ENCODE assay signal across 8 mouse cellular contexts in genomic region chr10:80679556-80680259, GRCm38 (mm10). TPM values are rescaled to one million over a fixed set of nuclear protein-coding genes. Genes with fewer than 3 reads are reported as not detected.
A peak's percentile ranks its signal among the peaks of the same experiment; 100 is the strongest.
DNase-seq lines count a peak whose midpoint lies in the region; ATAC-seq and TF ChIP-seq lines count a peak whose summit lies in the region.

No protein-coding gene starts in this region.

- H3ac ChIP-seq in myocyte (ENCODE audit: control insufficient read depth, insufficient read length) = no peak overlapping the region

- H3K9ac ChIP-seq in midbrain, postnatal 0 days (replicated peaks; ENCODE audit: low read length, poor library complexity, severe bottlenecking) = no peak overlapping the region
- H3K9ac ChIP-seq in hindbrain, embryonic 14.5 days = no peak overlapping the region

- peaks cover 29% of the 10 kb centered on the region for H3K4me1 ChIP-seq in cerebellum, adult 2 months (ENCODE audit: control insufficient read depth, insufficient read depth, low read length)
- H3K4me1 ChIP-seq in midbrain, embryonic 10.5 days = peaks cover 47% of the 10 kb centered on the region
- H3K4me1 ChIP-seq in midbrain, postnatal 0 days (ENCODE audit: insufficient read depth, low read length) = peaks cover 11% of the 10 kb centered on the region
- peaks cover 30% of the 10 kb centered on the region for H3K4me1 ChIP-seq in hindbrain, embryonic 14.5 days (replicated peaks; ENCODE audit: control insufficient read depth, insufficient read depth, low read length)

- H3K4me3 ChIP-seq in cerebellum, adult 2 months (replicated peaks; ENCODE audit: insufficient read depth, low read depth, low read length) = no peak overlapping the region
- no peak overlapping the region for H3K4me3 ChIP-seq in midbrain, embryonic 10.5 days
- no peak overlapping the region for H3K4me3 ChIP-seq in midbrain, postnatal 0 days (ENCODE audit: low read depth, low read length)
- no peak overlapping the region for H3K4me3 ChIP-seq in hindbrain, embryonic 14.5 days (replicated peaks; ENCODE audit: low read length)
- no peak overlapping the region for H3K4me3 ChIP-seq in myocyte

- TF ChIP-seq POLR2A in cerebellum, adult 2 months (IDR thresholded peaks at IDR 0.05; ENCODE audit: borderline replicate concordance, insufficient read depth, low read length) = no peak
- no peak for TF ChIP-seq POLR2A in myocyte (IDR thresholded peaks at IDR 0.05; ENCODE audit: insufficient read length, low read depth)

- DNase-seq in cerebellum, adult 2 months = no peak
- DNase-seq in cerebellum, postnatal 4 days (ENCODE audit: low spot score in 2 of 2) = no peak
- no peak for DNase-seq in midbrain, embryonic 10.5 days (ENCODE audit: low spot score)
- DNase-seq in midbrain, postnatal 0 days (ENCODE audit: low spot score) = no peak
- DNase-seq in hindbrain, embryonic 14.5 days (ENCODE audit: low spot score) = no peak
- no peak for DNase-seq in urinary bladder, postnatal 25 days (ENCODE audit: low spot score)
- no peak for DNase-seq in right cerebral cortex, adult 2 months (ENCODE audit: low spot score in 2 of 2)

- H3K27me3 ChIP-seq in cerebellum, adult 2 months (ENCODE audit: control insufficient read depth, insufficient read depth, low read length) = no peaks in the 10 kb centered on the region
- H3K27me3 ChIP-seq in midbrain, embryonic 10.5 days (ENCODE audit: low read depth, poor library complexity, severe bottlenecking) = no peaks in the 10 kb centered on the region
- no peaks in the 10 kb centered on the region for H3K27me3 ChIP-seq in midbrain, postnatal 0 days (ENCODE audit: insufficient read depth, low read length)
- no peaks in the 10 kb centered on the region for H3K27me3 ChIP-seq in hindbrain, embryonic 14.5 days (ENCODE audit: control insufficient read depth, insufficient read depth, low read length)
- H3K27me3 ChIP-seq in myocyte (ENCODE audit: control insufficient read depth, insufficient read depth, insufficient read length) = no peaks in the 10 kb centered on the region

- H3K4me2 ChIP-seq in midbrain, postnatal 0 days (ENCODE audit: low read depth, low read length, poor library complexity, severe bottlenecking) = no peak overlapping the region
- H3K4me2 ChIP-seq in hindbrain, embryonic 14.5 days (replicated peaks) = no peak overlapping the region
- H3K4me2 ChIP-seq in myocyte (ENCODE audit: low read depth) = peak overlapping the region; percentile 7

- 38% methylated on average over 9 of the region's 9 CpGs for WGBS in cerebellum, adult 2 months
- 65% methylated on average over 9 of the region's 9 CpGs for WGBS in midbrain, embryonic 10.5 days
- 58% methylated on average over 9 of the region's 9 CpGs for WGBS in midbrain, postnatal 0 days
- WGBS in hindbrain, embryonic 14.5 days = 70% methylated on average over 9 of the region's 9 CpGs

- no peaks in the 10 kb centered on the region for H3K9me3 ChIP-seq in midbrain, embryonic 10.5 days (replicated peaks)
- H3K9me3 ChIP-seq in midbrain, postnatal 0 days (ENCODE audit: low read length) = no peaks in the 10 kb centered on the region
- H3K9me3 ChIP-seq in hindbrain, embryonic 14.5 days (ENCODE audit: control insufficient read depth, low read length) = no peaks in the 10 kb centered on the region

- peak overlapping the region; percentile 35; the same call in 1 of the 2 replicates for H3K27ac ChIP-seq in cerebellum, adult 2 months (ENCODE audit: insufficient read depth, low read length)
- peak overlapping the region; percentile 97; the same call in 1 of the 2 replicates for H3K27ac ChIP-seq in midbrain, embryonic 10.5 days (replicated peaks)
- H3K27ac ChIP-seq in midbrain, postnatal 0 days (ENCODE audit: low read depth, low read length) = no peak overlapping the region
- peak overlapping the region; percentile 95; the same call in 1 of the 2 replicates for H3K27ac ChIP-seq in hindbrain, embryonic 14.5 days

- no peak for TF ChIP-seq CTCF in cerebellum, adult 2 months (IDR thresholded peaks at IDR 0.05; ENCODE audit: borderline replicate concordance, insufficient read depth, low read depth, low read length)
- TF ChIP-seq CTCF in midbrain, postnatal 0 days (IDR thresholded peaks at IDR 0.05) = no peak

- H3K79me2 ChIP-seq in myocyte (ENCODE audit: control insufficient read depth, insufficient read depth) = peaks cover 10% of the 10 kb centered on the region

- H3K36me3 ChIP-seq in midbrain, embryonic 10.5 days = peaks cover 18% of the 10 kb centered on the region
- peaks cover 12% of the 10 kb centered on the region; the same call in 1 of the 2 replicates for H3K36me3 ChIP-seq in midbrain, postnatal 0 days (ENCODE audit: insufficient read depth, low read length)
- H3K36me3 ChIP-seq in hindbrain, embryonic 14.5 days (replicated peaks; ENCODE audit: control insufficient read depth, insufficient read depth) = peaks cover 14% of the 10 kb centered on the region
- peaks cover 10% of the 10 kb centered on the region for H3K36me3 ChIP-seq in myocyte (ENCODE audit: control insufficient read depth, insufficient read depth)

- no peak for ATAC-seq in midbrain, postnatal 0 days (ENCODE audit: low FRiP score)
- no peak for ATAC-seq in hindbrain, embryonic 14.5 days (ENCODE audit: low FRiP score)

TF ChIP-seq in myocyte, 11 proteins besides CTCF, POLR2A, EP300 and RAD21:
- no peak for TF ChIP-seq SRF (IDR thresholded peaks at IDR 0.05; ENCODE audit: control insufficient read depth, insufficient read length, low read depth)
- TF ChIP-seq POLR2AphosphoS2 (IDR thresholded peaks at IDR 0.05; ENCODE audit: insufficient read length, low read depth) = peak; percentile 21

RNA-seq across cellular contexts. Expression of gene Mknk2, which starts 1.8 kb away (rescaled TPM):
- polyA plus RNA-seq in cerebellum, adult 2 months (2012; rRNA removed) = 59.3 and 64.4 TPM in 2 replicates
- 82.7 and 84.7 TPM in 2 replicates for polyA plus RNA-seq in midbrain, embryonic 10.5 days (2016; fragmentation: Nextera tagmentation; extraction: Ambion mirVana)
- total RNA-seq in midbrain, postnatal 0 days (2014; rRNA removed) = 74.6 and 74.7 TPM in 2 replicates
- 35.3 and 36.0 TPM in 2 replicates for polyA plus RNA-seq in midbrain, postnatal 0 days (2015; fragmentation: Nextera tagmentation; extraction: Ambion mirVana)
- polyA plus RNA-seq in hindbrain, embryonic 14.5 days (2014; fragmentation: Nextera tagmentation; extraction: Ambion mirVana) = 53.8 and 60.2 TPM in 2 replicates
- polyA plus RNA-seq in myocyte (2012; fragmentation: generic; extraction: Trizol) = 119 TPM

RNA-seq across cellular contexts. Expression of gene Mob3a, which starts 22.1 kb away (rescaled TPM):
- polyA plus RNA-seq in cerebellum, adult 2 months (2012; rRNA removed) = 12.6 and 14.2 TPM in 2 replicates
- polyA plus RNA-seq in midbrain, embryonic 10.5 days (2016; fragmentation: Nextera tagmentation; extraction: Ambion mirVana) = 69.9 and 73.9 TPM in 2 replicates
- total RNA-seq in midbrain, postnatal 0 days (2014; rRNA removed) = 66.6 and 75.1 TPM in 2 replicates
- polyA plus RNA-seq in midbrain, postnatal 0 days (2015; fragmentation: Nextera tagmentation; extraction: Ambion mirVana) = 44.9 and 48.5 TPM in 2 replicates
- polyA plus RNA-seq in hindbrain, embryonic 14.5 days (2014; fragmentation: Nextera tagmentation; extraction: Ambion mirVana) = 45.3 and 47.1 TPM in 2 replicates
- 25.1 TPM for polyA plus RNA-seq in myocyte (2012; fragmentation: generic; extraction: Trizol)

RNA-seq across cellular contexts. Expression of gene Izumo4, which starts 22.3 kb away (rescaled TPM):
- 112 and 117 TPM in 2 replicates for polyA plus RNA-seq in cerebellum, adult 2 months (2012; rRNA removed)
- polyA plus RNA-seq in midbrain, embryonic 10.5 days (2016; fragmentation: Nextera tagmentation; extraction: Ambion mirVana) = 8.9 and 15.7 TPM in 2 replicates
- 26.3 and 48.0 TPM in 2 replicates for total RNA-seq in midbrain, postnatal 0 days (2014; rRNA removed)
- polyA plus RNA-seq in midbrain, postnatal 0 days (2015; fragmentation: Nextera tagmentation; extraction: Ambion mirVana) = 44.0 and 47.4 TPM in 2 replicates
- 20.0 and 20.4 TPM in 2 replicates for polyA plus RNA-seq in hindbrain, embryonic 14.5 days (2014; fragmentation: Nextera tagmentation; extraction: Ambion mirVana)
- 1.9 TPM for polyA plus RNA-seq in myocyte (2012; fragmentation: generic; extraction: Trizol)

RNA-seq across cellular contexts. Expression of gene Btbd2, which starts 22.8 kb away (rescaled TPM):
- 106 and 108 TPM in 2 replicates for polyA plus RNA-seq in cerebellum, adult 2 months (2012; rRNA removed)
- polyA plus RNA-seq in midbrain, embryonic 10.5 days (2016; fragmentation: Nextera tagmentation; extraction: Ambion mirVana) = 70.3 and 75.2 TPM in 2 replicates
- total RNA-seq in midbrain, postnatal 0 days (2014; rRNA removed) = 168 and 215 TPM in 2 replicates
- 71.6 and 80.4 TPM in 2 replicates for polyA plus RNA-seq in midbrain, postnatal 0 days (2015; fragmentation: Nextera tagmentation; extraction: Ambion mirVana)
- 83.2 and 83.7 TPM in 2 replicates for polyA plus RNA-seq in hindbrain, embryonic 14.5 days (2014; fragmentation: Nextera tagmentation; extraction: Ambion mirVana)
- 55.9 TPM for polyA plus RNA-seq in myocyte (2012; fragmentation: generic; extraction: Trizol)

RNA-seq across cellular contexts. Expression of gene Csnk1g2, which starts 57.1 kb away (rescaled TPM):
- 208 and 218 TPM in 2 replicates for polyA plus RNA-seq in cerebellum, adult 2 months (2012; rRNA removed)
- polyA plus RNA-seq in midbrain, embryonic 10.5 days (2016; fragmentation: Nextera tagmentation; extraction: Ambion mirVana) = 131 and 151 TPM in 2 replicates
- 124 and 146 TPM in 2 replicates for total RNA-seq in midbrain, postnatal 0 days (2014; rRNA removed)
- 90.5 and 93.3 TPM in 2 replicates for polyA plus RNA-seq in midbrain, postnatal 0 days (2015; fragmentation: Nextera tagmentation; extraction: Ambion mirVana)
- polyA plus RNA-seq in hindbrain, embryonic 14.5 days (2014; fragmentation: Nextera tagmentation; extraction: Ambion mirVana) = 65.4 and 76.4 TPM in 2 replicates
- 178 TPM for polyA plus RNA-seq in myocyte (2012; fragmentation: generic; extraction: Trizol)
